Mouse (Mus musculus): ENCODE measurements around the gene Dmrt3. TPM values are rescaled to one million over a fixed set of nuclear protein-coding genes. Genes with fewer than 3 reads are reported as not detected.

Gene Dmrt3
- 1.8 and 2.6 TPM in 2 replicates for polyA plus RNA-seq (2015; fragmentation: Nextera tagmentation; extraction: Ambion mirVana)

DNA sequence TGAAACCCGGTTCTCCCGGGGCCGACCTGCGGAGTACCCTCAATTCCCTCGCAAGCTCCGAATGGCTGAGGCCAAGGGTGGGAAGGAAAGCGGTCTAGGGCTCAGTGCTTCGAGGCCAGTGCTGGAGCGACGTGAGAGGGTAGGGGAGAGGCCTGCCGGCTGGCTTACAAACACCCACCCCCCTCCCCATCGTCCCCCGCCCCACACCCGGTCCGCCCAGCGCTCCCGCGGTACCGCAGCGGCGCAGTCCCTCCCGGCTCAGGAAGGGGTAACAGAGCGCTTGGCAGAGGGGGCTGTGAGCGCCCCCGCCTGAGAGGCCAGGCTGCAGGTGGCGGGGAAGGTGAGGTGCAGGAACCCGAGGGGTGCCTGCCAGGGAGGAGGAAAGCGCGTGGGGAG, at the start of gene Dmrt3:
Gene Dmrt3, plus strand, starts transcription at position 287 of the 396 bp plus-strand sequence.
- H3K4me3 ChIP-seq: peak within 1 kb of the TSS; percentile 45
- WGBS: under 1% methylated on average over 25 of the region's 29 CpGs
- peaks cover 25% of the 10 kb centered on the region for H3K4me1 ChIP-seq
- peak within 1 kb of the TSS; percentile 66 for H3K27ac ChIP-seq
- peak within 1 kb of the TSS; percentile 64 for H3K4me2 ChIP-seq
- peaks cover 100% of the 10 kb centered on the region for H3K27me3 ChIP-seq
- peak within 1 kb of the TSS; percentile 66 for H3K9ac ChIP-seq
- 0 out of 2 replicates have a peak, but pooled peaks have one; percentile 27 for ATAC-seq (ENCODE audit: insufficient number of reproducible peaks, insufficient read depth, low FRiP score, low TSS enrichment, low read depth)
- H3K36me3 ChIP-seq: no peaks in the 10 kb centered on the region
- H3K9me3 ChIP-seq: no peaks in the 10 kb centered on the region

DNA sequence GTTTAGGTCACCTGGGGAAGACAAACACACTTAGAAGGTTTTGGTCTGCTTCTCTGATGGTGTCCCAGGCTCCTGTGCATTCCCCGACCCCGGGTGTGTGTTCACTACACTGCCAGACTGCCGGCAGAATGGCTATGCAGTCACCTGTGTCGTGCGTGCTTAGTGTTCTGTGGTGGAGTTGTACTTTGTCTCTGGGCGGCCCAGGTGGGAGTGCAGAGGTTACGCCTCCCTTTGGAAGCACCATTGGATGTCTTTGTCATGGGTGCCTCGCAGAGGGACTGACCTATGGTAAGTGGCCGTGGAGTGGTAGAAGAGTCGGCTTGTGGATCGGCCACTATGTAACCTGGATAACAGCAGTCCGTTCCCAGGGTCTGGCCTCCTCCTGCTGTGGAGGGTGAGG, 45.7 kb upstream of the Dmrt3 start:
- Histone ChIP-seq H3K9me3 (no peaks in the 10 kb centered on the region), H3K4me1 (no peaks in the 10 kb centered on the region), H3K36me3 (no peaks in the 10 kb centered on the region), H3K4me3 (no peak overlapping the region), H3K9ac (no peak overlapping the region), H3K4me2 (no peak overlapping the region), H3K27me3 (peaks cover 45% of the 10 kb centered on the region), H3K27ac (no peak overlapping the region)
- 86% methylated on average over 12 of the region's 12 CpGs for WGBS
- ATAC-seq (ENCODE audit: insufficient number of reproducible peaks, insufficient read depth, low FRiP score, low TSS enrichment, low read depth): no peak

- H3K27me3 ChIP-seq: peaks cover 82% of the 10 kb centered on the region
- H3K36me3 ChIP-seq: no peaks in the 10 kb centered on the region
- H3K27ac ChIP-seq: no peak overlapping the region
- ATAC-seq (ENCODE audit: insufficient number of reproducible peaks, insufficient read depth, low FRiP score, low TSS enrichment, low read depth): no peak
- H3K4me3 ChIP-seq: no peak overlapping the region
- 82% methylated on average over 7 of the region's 7 CpGs for WGBS
- H3K4me1 ChIP-seq: peaks cover 4% of the 10 kb centered on the region
- H3K9ac ChIP-seq: no peak overlapping the region
- no peaks in the 10 kb centered on the region for H3K9me3 ChIP-seq
- no peak overlapping the region for H3K4me2 ChIP-seq
These were observed 40.3 kb upstream of the Dmrt3 start for GRCm38 (mm10) chr19:25569778-25570177.

DNA sequence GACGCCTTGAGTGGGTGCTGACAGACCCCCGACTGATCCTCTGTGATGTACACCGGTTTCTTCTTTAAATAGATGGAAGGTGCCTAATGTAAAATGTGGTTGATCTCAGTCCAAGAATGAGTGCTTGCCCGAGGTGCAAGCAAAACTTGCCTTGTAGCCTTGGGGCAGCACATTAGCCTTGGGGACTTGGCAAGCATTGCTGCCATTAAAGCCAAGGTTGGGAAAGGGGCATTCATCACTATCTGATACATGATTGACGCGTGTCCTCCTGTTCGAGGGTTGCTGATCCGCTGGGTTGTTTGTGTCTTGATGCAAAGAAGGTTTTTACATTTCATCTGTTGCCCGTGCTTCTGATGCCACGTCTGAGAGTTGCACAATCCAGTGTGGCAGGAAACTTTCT, 35.7 kb upstream of the Dmrt3 start:
- H3K9ac ChIP-seq: no peak overlapping the region
- H3K4me3 ChIP-seq: no peak overlapping the region
- H3K4me2 ChIP-seq: no peak overlapping the region
- H3K9me3 ChIP-seq: no peaks in the 10 kb centered on the region
- H3K27ac ChIP-seq: no peak overlapping the region
- no peaks in the 10 kb centered on the region for H3K36me3 ChIP-seq
- H3K4me1 ChIP-seq: peaks cover 17% of the 10 kb centered on the region
- H3K27me3 ChIP-seq: peaks cover 84% of the 10 kb centered on the region
- ATAC-seq (ENCODE audit: insufficient number of reproducible peaks, insufficient read depth, low FRiP score, low TSS enrichment, low read depth): no peak
- 38% methylated on average over 10 of the region's 10 CpGs for WGBS

- H3K27me3 ChIP-seq: peaks cover 79% of the 10 kb centered on the region
- H3K36me3 ChIP-seq: no peaks in the 10 kb centered on the region
- 2% methylated on average over 17 of the region's 17 CpGs for WGBS
- no peak overlapping the region for H3K27ac ChIP-seq
- no peaks in the 10 kb centered on the region for H3K9me3 ChIP-seq
- 0 out of 2 replicates have a peak, but pooled peaks have one; percentile 20 for ATAC-seq (ENCODE audit: insufficient number of reproducible peaks, insufficient read depth, low FRiP score, low TSS enrichment, low read depth)
- peaks cover 17% of the 10 kb centered on the region for H3K4me1 ChIP-seq
- no peak overlapping the region for H3K9ac ChIP-seq
- H3K4me3 ChIP-seq: no peak overlapping the region
- peak overlapping the region; percentile 39 for H3K4me2 ChIP-seq
These were observed 34.9 kb upstream of the Dmrt3 start for GRCm38 (mm10) chr19:25574981-25575814.

GRCm38 (mm10) chr19:25578358-25578757, 31.7 kb upstream of the Dmrt3 start:
- Histone ChIP-seq H3K36me3 (no peaks in the 10 kb centered on the region), H3K4me2 (no peak overlapping the region), H3K27me3 (peaks cover 64% of the 10 kb centered on the region), H3K9me3 (no peaks in the 10 kb centered on the region), H3K4me1 (peaks cover 17% of the 10 kb centered on the region), H3K4me3 (no peak overlapping the region), H3K27ac (no peak overlapping the region), H3K9ac (no peak overlapping the region)
- WGBS: 96% methylated on average over 2 of the region's 2 CpGs
- ATAC-seq (ENCODE audit: insufficient number of reproducible peaks, insufficient read depth, low FRiP score, low TSS enrichment, low read depth): no peak

DNA sequence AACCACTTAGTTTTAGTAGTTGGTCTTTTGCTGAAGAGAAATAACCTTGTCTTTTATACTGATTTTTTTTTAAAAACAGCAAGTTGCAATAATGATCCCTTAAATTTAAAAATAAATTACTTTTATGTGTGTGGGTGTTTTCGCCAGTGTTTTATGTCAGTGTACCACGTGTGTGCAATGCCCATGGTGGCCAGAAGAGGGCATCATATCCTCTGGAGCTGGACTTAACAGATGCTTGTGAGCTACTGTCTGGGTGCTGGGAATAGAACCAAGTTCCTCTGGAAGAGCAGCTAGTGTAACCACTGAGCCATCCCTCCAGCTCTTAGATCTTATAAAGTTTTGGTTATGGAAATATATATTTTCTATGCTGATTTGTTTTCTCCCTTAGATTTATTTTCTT, 30.7 kb upstream of the Dmrt3 start:
- Histone ChIP-seq H3K36me3 (no peaks in the 10 kb centered on the region), H3K9me3 (no peaks in the 10 kb centered on the region), H3K27me3 (peaks cover 59% of the 10 kb centered on the region), H3K4me2 (no peak overlapping the region), H3K27ac (no peak overlapping the region), H3K4me3 (no peak overlapping the region), H3K4me1 (peaks cover 16% of the 10 kb centered on the region), H3K9ac (no peak overlapping the region)
- 93% methylated on average over 2 of the region's 2 CpGs for WGBS
- no peak for ATAC-seq (ENCODE audit: insufficient number of reproducible peaks, insufficient read depth, low FRiP score, low TSS enrichment, low read depth)

GRCm38 (mm10) chr19:25597717-25598232, 12.3 kb upstream of the Dmrt3 start:
- WGBS: 60% methylated on average over 3 of the region's 3 CpGs
- H3K36me3 ChIP-seq: no peaks in the 10 kb centered on the region
- H3K27me3 ChIP-seq: peaks cover 86% of the 10 kb centered on the region
- peaks cover 9% of the 10 kb centered on the region; the same call in 1 of the 2 replicates for H3K4me1 ChIP-seq
- H3K9me3 ChIP-seq: no peaks in the 10 kb centered on the region
- H3K4me2 ChIP-seq: no peak overlapping the region
- no peak; the same call in 1 of the 2 replicates for ATAC-seq (ENCODE audit: insufficient number of reproducible peaks, insufficient read depth, low FRiP score, low TSS enrichment, low read depth)
- no peak overlapping the region for H3K9ac ChIP-seq
- no peak overlapping the region for H3K4me3 ChIP-seq
- no peak overlapping the region for H3K27ac ChIP-seq

DNA sequence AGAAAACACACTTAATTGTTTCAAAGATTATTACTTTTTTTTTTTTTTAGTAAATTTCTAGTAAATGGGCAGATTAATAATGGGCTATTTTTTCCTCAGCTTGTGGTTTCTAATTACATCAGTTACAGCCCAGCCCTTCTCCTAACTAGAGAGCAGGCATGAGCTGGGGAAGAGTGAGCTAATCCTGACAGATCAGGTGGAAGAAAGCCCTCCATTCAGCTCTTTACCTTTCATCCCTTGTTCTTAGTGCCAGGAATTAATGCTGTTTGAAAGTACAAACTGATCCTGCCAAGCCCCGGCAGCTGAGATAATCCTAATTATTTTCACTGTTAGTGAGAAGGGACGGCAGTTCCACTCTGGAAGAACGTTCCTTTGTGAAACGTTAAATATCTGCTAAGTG, 11.5 kb upstream of the Dmrt3 start:
- H3K27me3 ChIP-seq: peaks cover 87% of the 10 kb centered on the region
- H3K9me3 ChIP-seq: no peaks in the 10 kb centered on the region
- H3K36me3 ChIP-seq: no peaks in the 10 kb centered on the region
- H3K4me1 ChIP-seq: peaks cover 9% of the 10 kb centered on the region; the same call in 1 of the 2 replicates
- H3K4me3 ChIP-seq: no peak overlapping the region
- WGBS: 1% methylated on average over 4 of the region's 4 CpGs
- ATAC-seq (ENCODE audit: insufficient number of reproducible peaks, insufficient read depth, low FRiP score, low TSS enrichment, low read depth): no peak
- no peak overlapping the region for H3K9ac ChIP-seq
- no peak overlapping the region for H3K4me2 ChIP-seq
- H3K27ac ChIP-seq: no peak overlapping the region

DNA sequence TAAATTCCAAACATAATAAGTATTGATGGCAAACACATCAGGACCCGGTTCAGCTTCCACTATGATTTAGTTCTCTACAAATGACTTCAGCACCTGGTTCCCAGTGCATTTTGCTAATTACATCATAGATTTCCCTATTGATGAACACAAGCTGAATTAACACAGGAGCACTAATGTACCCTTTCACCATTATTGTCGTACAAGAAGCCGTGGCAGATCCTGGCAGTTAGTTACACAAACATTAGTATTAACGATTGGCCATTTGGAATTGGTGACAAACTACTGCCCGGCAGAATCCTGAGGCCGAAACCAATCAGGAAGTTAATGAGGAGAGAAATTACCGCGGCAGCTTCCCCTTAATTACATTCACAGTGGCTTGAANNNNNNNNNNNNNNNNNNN, 8.1 kb upstream of the Dmrt3 start:
- Histone ChIP-seq H3K36me3 (no peaks in the 10 kb centered on the region), H3K9me3 (no peaks in the 10 kb centered on the region), H3K4me3 (no peak overlapping the region), H3K27me3 (peaks cover 98% of the 10 kb centered on the region), H3K4me2 (no peak overlapping the region), H3K4me1 (peaks cover 9% of the 10 kb centered on the region), H3K9ac (no peak overlapping the region), H3K27ac (no peak overlapping the region)
- WGBS: 8% methylated on average over 8 of the region's 8 CpGs
- ATAC-seq (ENCODE audit: insufficient number of reproducible peaks, insufficient read depth, low FRiP score, low TSS enrichment, low read depth): no peak

DNA sequence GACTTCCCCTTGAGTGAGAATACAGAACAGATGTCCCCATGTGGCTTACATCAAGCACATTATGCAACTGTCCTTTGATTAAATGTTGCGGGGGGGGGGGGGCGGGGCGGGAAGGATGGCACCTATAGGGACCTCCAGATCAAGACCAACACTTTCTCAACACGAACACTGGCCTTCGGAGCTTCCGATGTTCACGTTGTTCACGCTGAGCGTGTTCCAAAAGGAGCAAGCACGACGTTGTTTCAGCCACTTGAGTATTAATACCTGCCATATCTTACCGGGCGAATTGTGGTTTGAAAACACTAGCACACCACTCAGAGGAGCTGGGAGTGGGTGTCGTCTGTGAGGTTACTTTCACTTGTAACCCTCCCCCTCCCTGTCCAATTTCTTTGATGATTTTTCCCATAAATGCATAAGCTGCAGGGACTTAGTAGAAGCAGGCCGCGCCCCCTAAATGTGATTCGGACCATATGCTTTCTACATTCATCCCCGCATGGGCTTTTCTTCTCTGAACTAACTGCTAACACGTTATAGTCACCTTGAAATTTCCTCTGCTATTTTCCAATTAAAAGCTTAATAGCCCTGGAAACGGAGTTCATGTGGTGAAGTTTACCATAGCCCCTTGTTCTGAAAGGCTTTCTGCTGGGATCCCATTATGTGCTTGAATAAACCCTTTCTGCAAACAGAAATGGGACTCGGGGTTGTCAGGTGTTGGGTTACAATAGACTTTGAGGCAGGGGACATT, 2.5 kb upstream of the Dmrt3 start:
- Histone ChIP-seq H3K36me3 (no peaks in the 10 kb centered on the region), H3K4me3 (no peak overlapping the region), H3K4me1 (peaks cover 25% of the 10 kb centered on the region), H3K27ac (no peak overlapping the region), H3K27me3 (peaks cover 99% of the 10 kb centered on the region), H3K9me3 (no peaks in the 10 kb centered on the region), H3K4me2 (peak overlapping the region; percentile 10; the same call in 1 of the 2 replicates), H3K9ac (no peak overlapping the region)
- under 1% methylated on average over 21 of the region's 21 CpGs for WGBS
- ATAC-seq (ENCODE audit: insufficient number of reproducible peaks, insufficient read depth, low FRiP score, low TSS enrichment, low read depth): no peak
